Mouse (Mus musculus) lung, adult 2 months (tissue): Measurements from ENCODE around the gene 4930535I16Rik. TPM values are rescaled to one million over a fixed set of nuclear protein-coding genes. Genes with fewer than 3 reads are reported as not detected.
"Not testable (repeated sequence)": the region's sequence is repeated elsewhere in the genome, so short reads cannot be mapped to it uniquely, and the experiment has no call there.

ENCODE experiments used
- DNase-seq: peaks from one replicate; pipeline ENCODE4 v3.0.0; 2022
- H3K4me1 ChIP-seq: fragments of 200-500 bp; 2 replicates; pipeline ENCODE4 v1.6.1; 2011; ENCODE audit warnings: low read length; ENCODE audit not compliant: control insufficient read depth, insufficient read depth
- H3K4me3 ChIP-seq: fragments of 200-500 bp; replicated peaks from 2 replicates; pipeline ENCODE3; 2011; ENCODE audit warnings: low read depth, mild to moderate bottlenecking, control low read depth, low read length; ENCODE audit errors: extremely low read depth
- CTCF ChIP-seq: fragments of 200-500 bp; IDR thresholded peaks from 2 replicates; pipeline ENCODE4 v1.5.1; 2011; ENCODE audit warnings: mild to moderate bottlenecking, low read length, control low read depth; ENCODE audit not compliant: insufficient read depth
- POLR2A ChIP-seq: fragments of 200-500 bp; IDR thresholded peaks from 2 replicates; pipeline ENCODE4 v1.6.1; 2011; ENCODE audit warnings: low read depth, mild to moderate bottlenecking, control low read depth, low read length, borderline replicate concordance; ENCODE audit errors: extremely low read depth
- WGBS: fragments of 180-500 bp; shearing (Covaris S2); methylation state at CpG from one replicate; pipeline ENCODE4 v1.1.7; 2018; 5-methylcytosine and 5-hydroxymethylcytosine counted together
- polyA plus RNA-seq: library from polyadenylated mRNA; depleted of rRNA; stranded (reverse); fragments of >200 nt; gene quantifications from 2 replicates; pipeline ENCODE4 v1.2.3, GENCODE M21; 2012

4930535I16Rik gene
- polyA plus RNA-seq, 1 experiment, result not detected

GRCm38 (mm10) chr4:123946701-123947100 is 28.9 kb upstream of the 4930535I16Rik start:
- 74% methylated on average over 4 of the region's 4 CpGs for WGBS
- no peak overlapping the region for H3K4me3 ChIP-seq
- DNase-seq, result no peak
- H3K4me1 ChIP-seq, result no peaks in the 10 kb centered on the region
- TF ChIP-seq CTCF, result no peak
- TF ChIP-seq POLR2A, result no peak

GRCm38 (mm10) chr4:123940878-123941277 is 23.1 kb upstream of the 4930535I16Rik start:
- DNase-seq, H3K4me1 ChIP-seq, H3K4me3 ChIP-seq: not testable (repeated sequence)
- 53% methylated on average over 7 of the region's 7 CpGs for WGBS

GRCm38 (mm10) chr4:123939838-123940237 is 22.0 kb upstream of the 4930535I16Rik start:
- WGBS, result 4% methylated on average over 4 of the region's 4 CpGs
- DNase-seq, result peak; percentile 67
- TF ChIP-seq CTCF (peak; percentile 38), POLR2A (no peak)
- Histone ChIP-seq H3K4me3 (no peak overlapping the region), H3K4me1 (no peaks in the 10 kb centered on the region)

GRCm38 (mm10) chr4:123936059-123936458 is 18.2 kb upstream of the 4930535I16Rik start:
- no peak for TF ChIP-seq CTCF
- no peak for TF ChIP-seq POLR2A
- Histone ChIP-seq H3K4me1 (no peaks in the 10 kb centered on the region), H3K4me3 (no peak overlapping the region)
- WGBS, result 91% methylated on average over 7 of the region's 7 CpGs
- DNase-seq, result no peak

GRCm38 (mm10) chr4:123934306-123934705 is 16.5 kb upstream of the 4930535I16Rik start:
- no peaks in the 10 kb centered on the region for H3K4me1 ChIP-seq
- WGBS, result 86% methylated on average over 4 of the region's 4 CpGs
- no peak for DNase-seq
- TF ChIP-seq POLR2A (no peak), CTCF (no peak)
- no peak overlapping the region for H3K4me3 ChIP-seq

DNA sequence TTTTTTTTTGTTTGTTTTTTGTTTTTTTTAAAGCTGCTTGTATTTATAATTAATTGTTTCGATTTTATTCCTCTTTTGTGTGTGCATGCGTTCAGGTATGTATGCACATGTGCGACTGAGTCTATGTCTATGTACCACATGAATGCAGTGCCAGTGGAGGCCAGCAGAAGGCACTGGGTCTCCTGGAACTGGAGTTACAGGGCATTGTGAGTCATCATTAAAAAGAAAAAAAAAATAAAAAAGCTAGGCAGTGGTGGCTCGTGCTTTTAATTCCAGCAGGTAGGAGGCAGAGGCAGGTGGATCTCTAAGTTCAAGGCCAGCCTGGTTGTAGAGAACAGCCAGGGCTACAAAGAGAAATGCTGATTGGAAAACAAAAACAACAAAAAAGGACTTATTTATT is 12.2 kb upstream of the 4930535I16Rik start:
- TF ChIP-seq POLR2A (no peak), CTCF (no peak)
- H3K4me1 ChIP-seq, result no peaks in the 10 kb centered on the region
- DNase-seq, result no peak
- 94% methylated on average over 4 of the region's 4 CpGs for WGBS
- H3K4me3 ChIP-seq, result no peak overlapping the region

GRCm38 (mm10) chr4:123927961-123928360 is 10.1 kb upstream of the 4930535I16Rik start:
- Histone ChIP-seq H3K4me3 (no peak overlapping the region), H3K4me1 (no peaks in the 10 kb centered on the region)
- no peak for TF ChIP-seq POLR2A
- TF ChIP-seq CTCF, result no peak
- no peak for DNase-seq

- 78% methylated on average over 4 of the region's 4 CpGs for WGBS
- DNase-seq, result no peak
- Histone ChIP-seq H3K4me3 (no peak overlapping the region), H3K4me1 (peaks cover 16% of the 10 kb centered on the region)
- TF ChIP-seq CTCF, result no peak
- TF ChIP-seq POLR2A, result no peak
Observed at GRCm38 (mm10) chr4:123921055-123921565, 3.3 kb upstream of the 4930535I16Rik start.

DNA sequence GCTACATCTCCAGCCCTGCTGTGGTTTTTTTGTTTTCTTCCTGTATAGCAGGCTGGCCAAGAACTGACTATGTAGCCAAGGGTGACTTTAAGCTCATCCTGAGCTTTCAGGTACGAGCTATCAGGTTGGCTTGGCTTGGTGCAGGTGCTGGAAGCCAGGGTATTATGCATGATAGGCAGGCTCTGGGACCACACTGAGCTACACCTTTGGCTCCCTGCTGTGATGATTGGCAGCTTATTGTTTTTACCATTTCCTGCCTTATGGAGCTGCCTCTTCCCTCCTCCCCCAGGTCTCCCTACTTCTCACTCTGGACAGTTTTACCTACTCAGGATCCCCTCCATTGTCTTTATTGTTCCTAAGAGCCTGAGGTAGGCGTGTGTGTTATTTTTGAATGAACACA is 1.0 kb upstream of the 4930535I16Rik start:
- H3K4me3 ChIP-seq, result peak overlapping the region; percentile 32

DNA sequence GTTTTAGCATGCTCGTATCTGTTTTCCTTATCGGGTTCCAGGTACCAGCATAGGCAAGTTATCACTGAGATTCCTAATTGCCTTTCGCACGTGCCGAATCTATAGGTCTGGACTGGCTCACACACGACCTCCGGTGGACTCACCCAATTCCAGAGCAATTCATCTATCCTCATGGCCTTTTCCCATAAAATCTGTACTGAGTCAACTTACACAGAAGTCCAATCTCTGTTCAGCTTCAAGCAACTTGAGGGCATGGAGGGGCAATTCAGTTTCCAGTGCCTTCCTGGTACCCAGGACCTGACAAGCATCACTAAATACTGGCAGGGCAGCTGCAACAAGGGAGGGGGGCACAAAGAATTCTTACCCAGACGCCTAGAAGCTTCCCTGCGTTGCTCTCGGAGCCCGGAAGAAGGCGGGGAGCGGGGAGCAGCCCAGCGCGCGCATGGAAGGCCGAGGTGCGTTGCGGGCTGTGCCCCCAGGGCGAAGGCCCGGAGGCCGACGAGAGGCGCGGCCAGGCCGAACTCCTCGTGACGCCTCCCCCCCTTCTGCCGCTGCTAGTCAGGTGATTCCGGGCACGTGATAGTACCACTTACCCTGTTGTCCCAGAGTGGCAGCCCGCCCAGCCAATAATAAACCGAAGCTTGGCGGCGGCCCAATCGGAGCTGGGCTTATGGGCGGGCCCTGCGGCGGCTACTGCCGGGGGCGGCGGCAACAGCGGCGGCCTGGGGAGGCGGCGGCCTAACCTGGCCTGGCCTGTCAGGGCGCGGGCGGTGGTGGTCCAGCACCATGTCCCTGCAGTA is 874 bp downstream of the 4930535I16Rik start, which contains the start of gene Rragc:
Rragc (plus strand) TSS at position 699 of the 800 bp plus-strand sequence.
- under 1% methylated on average over 49 of the region's 49 CpGs for WGBS
- peak; percentile 100 for DNase-seq
- Histone ChIP-seq H3K4me3 (peak within 1 kb of the TSS; percentile 95), H3K4me1 (peaks cover 16% of the 10 kb centered on the region)
- no peak for TF ChIP-seq CTCF
- TF ChIP-seq POLR2A, result peak; percentile 78; the same call in 1 of the 2 replicates

More for the DNA sequence above, 1.0 kb upstream of the 4930535I16Rik start:
- 54% methylated on average over 2 of the region's 2 CpGs for WGBS
- peaks cover 16% of the 10 kb centered on the region for H3K4me1 ChIP-seq
- DNase-seq, result no peak
- TF ChIP-seq POLR2A, result no peak
- no peak for TF ChIP-seq CTCF
